Mouse (Mus musculus) heart, postnatal 14 days (tissue): ENCODE measurements at regions not wholly inside any gene's neighbourhood (a gene's known extent, or its start where the extent isn't known, plus 50 kb on each side); places are given as distances from the start of the nearest gene placed in this dataset.

ENCODE experiments used
- DNase-seq, 2 experiments: peaks; one replicate each; pipeline ENCODE4 v3.0.0; 2021 to 2022
- intact Hi-C: fragments of 180-260 bp; cut with DNase I; formaldehyde crosslinking; loops from one replicate; pipeline ENCODE4 v1.15.1; 2025

GRCm38 (mm10) chr14:102686791-102687190 lies 295.6 kb downstream of the Kctd12 start:
- no peak for DNase-seq
- intact Hi-C loops: no loop called here

GRCm38 (mm10) chr14:102676582-102676981 lies 305.9 kb downstream of the Kctd12 start:
- intact Hi-C loops: no loop called here
- no peak for DNase-seq

- DNase-seq: no peak
- intact Hi-C loops: no loop called here
These were observed 307.8 kb downstream of the Kctd12 start for GRCm38 (mm10) chr14:102674635-102675034.

- DNase-seq: no peak
- intact Hi-C loops: no loop called here
These were observed 308.7 kb downstream of the Kctd12 start for GRCm38 (mm10) chr14:102673724-102674123.

GRCm38 (mm10) chr14:102663240-102663639 lies 319.2 kb downstream of the Kctd12 start:
- DNase-seq: peak; percentile 6 to 44
- intact Hi-C loops: no loop called here

GRCm38 (mm10) chr14:102660351-102660750 lies 322.1 kb downstream of the Kctd12 start:
- no peak for DNase-seq
- intact Hi-C loops: no loop called here

- no peak for DNase-seq
- intact Hi-C loops: no loop called here
These were observed 326.2 kb downstream of the Kctd12 start for GRCm38 (mm10) chr14:102656235-102656634.

- intact Hi-C loops: no loop called here
- no peak for DNase-seq
These were observed 352.8 kb downstream of the Kctd12 start for GRCm38 (mm10) chr14:102629601-102630000.

GRCm38 (mm10) chr14:102621546-102621945 lies 360.9 kb downstream of the Kctd12 start:
- intact Hi-C loops: no loop called here
- DNase-seq: no peak

GRCm38 (mm10) chr14:102619056-102619455 lies 363.4 kb downstream of the Kctd12 start:
- no peak for DNase-seq

GRCm38 (mm10) chr14:102615588-102616309 lies 366.7 kb downstream of the Kctd12 start:
- intact Hi-C loops: no loop called here
- DNase-seq: no peak

More at GRCm38 (mm10) chr14:102619056-102619455, 363.4 kb downstream of the Kctd12 start:
- intact Hi-C loops: no loop called here

- intact Hi-C loops: no loop called here
- DNase-seq: no peak
These were observed 376.4 kb downstream of the Kctd12 start for GRCm38 (mm10) chr14:102606055-102606454.

GRCm38 (mm10) chr14:102594850-102595249 lies 387.6 kb downstream of the Kctd12 start:
- intact Hi-C loops: no loop called here
- no peak for DNase-seq

- no peak for DNase-seq
- intact Hi-C loops: no loop called here
These were observed 428.7 kb downstream of the Kctd12 start for GRCm38 (mm10) chr14:102553781-102554180.

- intact Hi-C loops: no loop called here
- no peak for DNase-seq
These were observed 429.8 kb downstream of the Kctd12 start for GRCm38 (mm10) chr14:102552598-102552997.

- intact Hi-C loops: no loop called here
- DNase-seq: no peak
These were observed 457.4 kb downstream of the Kctd12 start for GRCm38 (mm10) chr14:102524894-102525577.

GRCm38 (mm10) chr14:102516765-102517164 lies 465.7 kb downstream of the Kctd12 start:
- no peak for DNase-seq
- intact Hi-C loops: loop anchor here (5.0 kb wide), 1 partner anchor 466 kb away; the partner anchor contains the start of gene Kctd12

GRCm38 (mm10) chr14:102514527-102514926 lies 467.9 kb downstream of the Kctd12 start:
- DNase-seq: no peak
- intact Hi-C loops: no loop called here

- intact Hi-C loops: no loop called here
- DNase-seq: no peak
These were observed 469.8 kb downstream of the Kctd12 start for GRCm38 (mm10) chr14:102512651-102513050.

GRCm38 (mm10) chr14:102511691-102512383 lies 470.6 kb downstream of the Kctd12 start:
- intact Hi-C loops: loop anchor here (2.0 kb wide), 1 partner anchor 333 kb away; no protein-coding TSS in a partner anchor
- DNase-seq: no peak

GRCm38 (mm10) chr14:102510387-102510786 lies 472.1 kb downstream of the Kctd12 start:
- DNase-seq: peak; percentile 64 to 78
- intact Hi-C loops: loop anchor here (1.0 to 2.0 kb wide), 2 partner anchors 332 to 564 kb away; no protein-coding TSS in a partner anchor
